Mouse (Mus musculus) ES-CJ7 (cell line): ENCODE measurements around the gene Apoa2.

Experiments
- DNase-seq: peaks from one replicate; pipeline ENCODE4 v3.0.0; 2011; ENCODE audit warnings: low read depth, low spot score

Apoa2 gene

DNA sequence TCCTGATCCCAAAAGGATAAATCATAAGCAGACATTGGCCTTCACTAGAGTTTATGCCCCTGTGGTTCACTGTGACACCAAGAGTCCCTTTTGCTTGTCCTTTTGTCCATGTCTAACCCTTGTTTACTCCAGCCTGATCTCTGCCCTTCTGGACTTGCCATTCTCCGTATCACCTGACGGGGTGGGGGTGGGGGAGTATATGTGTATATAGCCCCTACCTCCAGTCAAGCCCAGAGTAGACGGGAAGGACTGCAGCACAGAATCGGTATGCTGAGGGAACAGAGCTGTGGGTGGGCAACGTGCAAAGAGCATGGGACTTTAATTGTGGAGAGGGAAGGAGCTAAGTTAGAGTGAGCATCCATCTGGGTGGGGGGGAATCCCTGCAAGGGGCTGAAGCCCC is at the start of gene Apoa2:
Apoa2 (plus strand) TSS at position 198 of the 400 bp plus-strand sequence.
- DNase-seq = no peak

DNA sequence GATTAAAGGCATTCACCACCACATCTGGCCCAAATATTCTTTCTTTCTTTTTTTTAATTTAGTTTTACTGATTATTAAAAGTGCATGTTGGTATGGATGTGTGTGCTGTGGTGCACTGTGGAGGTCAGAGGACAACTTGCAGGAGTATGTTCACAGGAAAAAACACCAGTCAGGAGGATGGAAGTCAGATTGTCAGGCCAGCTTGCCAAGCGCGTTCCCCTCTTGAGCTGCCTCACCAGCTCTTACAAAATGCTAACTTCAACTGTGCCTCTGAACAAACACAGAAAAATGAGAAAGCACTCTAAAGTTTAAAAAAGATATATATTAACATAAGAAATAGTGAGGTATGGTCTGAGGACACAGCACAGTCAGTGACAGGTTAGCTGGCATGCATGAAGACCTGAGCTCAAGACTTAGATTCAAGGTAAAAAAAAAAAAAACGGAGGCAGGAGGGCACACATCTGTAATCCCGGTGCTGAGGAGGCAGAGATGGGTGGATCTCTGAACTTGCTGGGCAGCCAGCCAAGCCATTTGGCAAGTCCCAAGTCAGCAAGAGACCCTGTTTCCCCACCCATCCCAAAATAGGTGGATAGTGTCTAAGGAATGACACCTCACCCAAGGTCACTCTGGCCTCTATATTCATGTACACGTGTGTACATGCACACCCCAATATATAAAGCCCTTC is 45.2 kb upstream of the Apoa2 start:
- no peak for DNase-seq

DNA sequence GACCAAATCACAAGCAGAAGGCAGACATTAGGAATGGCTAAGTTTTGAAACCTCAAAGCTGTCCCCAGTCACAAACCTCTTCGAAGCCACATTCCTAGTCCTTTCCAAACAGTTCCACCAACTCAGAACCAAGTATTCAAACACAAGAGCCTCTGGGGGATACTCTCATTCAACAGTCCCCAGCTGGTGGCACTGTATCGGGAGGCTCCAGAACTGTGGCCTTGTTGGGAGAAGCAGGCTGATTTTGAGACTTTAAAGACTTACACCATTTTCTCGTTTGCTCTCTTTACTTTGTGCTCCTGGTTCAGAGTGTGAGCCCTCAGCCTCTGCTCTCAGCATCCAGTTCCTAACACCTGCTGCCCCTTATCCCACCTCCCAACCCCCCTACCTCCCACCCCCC is 41.8 kb upstream of the Apoa2 start:
- DNase-seq = no peak

DNA sequence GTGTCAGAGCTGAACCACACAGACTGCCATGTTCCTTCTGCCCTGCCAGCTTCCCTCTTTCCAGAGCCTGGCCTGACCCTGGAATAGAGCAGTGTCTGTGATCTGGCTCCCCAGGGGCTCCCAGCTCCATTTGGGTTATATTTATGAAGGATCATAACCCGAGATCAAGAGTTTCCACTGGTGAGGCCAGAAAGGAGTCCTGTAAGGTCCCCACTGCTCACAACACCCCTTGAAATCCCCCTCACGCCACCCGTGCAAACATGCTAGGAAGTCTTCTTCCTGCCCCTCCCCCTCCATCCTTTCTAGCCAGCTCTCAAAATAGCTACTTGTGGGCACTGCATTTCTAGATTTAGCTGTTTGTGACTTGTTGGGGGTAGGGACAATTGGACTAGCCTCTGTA is 41.2 kb upstream of the Apoa2 start:
- no peak for DNase-seq

DNA sequence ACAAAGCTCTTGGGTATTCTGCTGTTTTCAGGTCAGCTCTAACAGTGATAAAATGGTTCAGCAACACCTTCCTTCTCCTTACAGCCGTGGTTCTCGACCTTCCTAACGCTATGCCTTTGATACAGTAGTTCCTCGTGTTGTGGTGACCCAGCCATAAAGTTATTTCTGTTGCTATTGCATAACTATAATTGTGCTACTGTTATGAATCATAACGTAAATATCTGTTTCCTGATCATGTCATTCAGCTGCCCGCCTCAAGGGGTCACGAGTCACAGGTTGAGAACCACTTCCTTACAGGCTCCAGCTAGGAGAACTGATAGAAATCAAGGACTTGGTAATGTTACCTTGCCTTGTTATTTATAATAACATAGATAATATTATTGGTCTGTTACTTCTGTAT is 40.5 kb upstream of the Apoa2 start:
- DNase-seq = no peak

DNA sequence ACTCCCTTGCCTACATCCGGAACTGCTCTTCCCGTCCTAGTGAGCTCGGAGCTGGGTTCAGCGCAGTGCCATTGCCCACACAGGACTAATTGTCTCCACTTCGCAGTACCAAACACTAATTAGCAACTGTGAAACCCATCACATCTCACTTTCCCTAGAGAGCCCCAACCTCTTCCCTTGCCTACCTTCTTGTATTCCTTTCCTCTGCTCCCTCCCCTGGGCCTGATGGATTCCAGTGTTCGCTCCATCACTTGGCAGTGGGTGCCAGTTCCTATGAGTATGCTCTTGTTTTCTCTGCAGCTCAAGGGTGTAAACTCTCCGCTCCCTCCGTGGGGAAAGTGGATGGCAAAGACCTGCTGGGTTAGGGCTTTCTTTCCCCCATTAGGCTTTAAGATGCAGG is 39.2 kb upstream of the Apoa2 start:
- no peak for DNase-seq

DNA sequence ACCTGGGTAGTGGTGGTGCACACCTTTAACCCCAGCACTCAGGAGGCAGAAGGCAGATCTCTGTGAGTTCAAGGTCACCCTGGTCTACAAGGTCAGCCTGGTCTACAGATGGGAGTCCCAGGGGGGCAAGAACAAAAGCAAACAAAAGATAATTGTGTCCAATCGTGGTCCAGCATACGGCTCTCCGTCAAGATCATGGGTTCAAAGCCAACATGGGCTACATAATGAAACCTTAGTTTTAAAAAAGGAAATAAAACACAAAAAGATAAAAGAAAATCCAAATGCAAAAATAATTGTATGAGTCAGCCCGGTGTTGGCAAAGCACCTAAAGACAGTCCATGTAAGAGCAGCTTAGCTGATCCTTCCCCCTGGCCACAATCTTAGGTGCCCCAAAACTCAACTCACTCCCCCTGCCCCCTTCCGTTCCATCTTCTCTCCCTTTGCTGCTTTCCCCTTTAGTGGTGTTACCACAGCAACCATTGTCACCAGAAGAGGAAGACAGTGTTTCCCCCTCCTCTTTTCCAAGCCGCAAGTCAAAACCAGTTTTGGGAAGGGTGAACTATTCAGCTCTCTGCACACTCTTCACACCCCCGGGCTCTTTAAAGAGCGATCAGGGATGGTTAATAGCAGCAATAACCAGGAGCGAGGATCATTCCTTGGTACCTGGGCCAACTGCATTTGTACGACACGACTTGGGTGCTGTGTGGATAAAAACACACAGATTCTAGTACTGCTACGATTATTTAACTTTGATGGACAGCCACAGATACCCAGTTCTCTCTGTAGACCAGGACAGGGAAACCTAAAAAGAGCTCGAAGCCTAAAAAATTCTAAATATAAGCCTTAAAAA is 36.8 kb upstream of the Apoa2 start:
- peak; percentile 47 for DNase-seq

DNA sequence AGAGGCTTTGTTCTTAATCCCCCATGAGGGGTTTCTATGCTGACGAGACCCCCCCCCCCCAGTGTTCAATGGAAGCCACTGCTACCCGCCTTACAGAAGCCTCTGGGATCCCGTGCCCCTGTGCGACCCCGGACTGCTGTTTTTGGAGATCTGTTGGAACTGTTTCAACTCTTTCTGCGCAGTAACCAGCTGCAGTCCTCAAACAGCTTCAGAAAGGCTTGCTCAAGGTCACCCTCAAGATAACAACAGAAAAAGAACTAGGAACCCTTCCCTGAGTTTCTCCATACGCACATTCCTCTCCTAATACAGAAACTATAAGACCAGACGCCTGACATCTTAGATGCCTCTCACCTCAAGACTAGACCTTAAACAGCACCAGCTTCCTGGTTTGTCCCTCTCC is 35.8 kb upstream of the Apoa2 start:
- DNase-seq = peak; percentile 36

DNA sequence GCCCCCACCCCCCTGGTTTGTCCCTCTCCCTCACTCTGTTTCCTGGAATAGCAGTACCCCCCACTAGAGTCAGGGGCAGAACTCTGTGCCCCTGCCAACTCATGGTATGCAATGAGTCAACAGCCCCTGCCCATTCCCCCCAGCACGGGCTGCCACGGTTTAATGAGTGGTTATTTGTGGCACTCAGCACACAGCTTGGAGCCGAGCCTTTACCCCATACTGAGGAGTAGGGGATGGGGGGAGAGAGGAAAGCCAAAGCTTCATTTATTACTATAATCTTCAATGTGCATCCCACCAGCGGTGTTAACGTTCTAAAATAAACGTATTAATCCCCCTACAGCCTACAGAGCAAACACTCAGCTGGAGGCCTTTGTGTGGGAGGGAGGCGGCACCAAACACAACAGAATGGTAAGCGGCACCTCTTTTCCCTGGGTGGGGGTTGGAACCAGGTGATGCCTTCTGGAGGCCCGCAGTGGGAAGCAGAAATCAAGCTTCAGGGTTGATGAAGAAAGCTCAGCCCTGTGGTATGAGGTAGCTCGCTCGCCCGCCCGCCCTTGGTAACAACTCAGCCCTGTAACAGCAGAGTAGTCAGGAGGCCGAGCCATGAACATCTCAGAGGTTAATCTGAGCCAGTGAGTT is 35.3 kb upstream of the Apoa2 start:
- peak; percentile 45 for DNase-seq

DNA sequence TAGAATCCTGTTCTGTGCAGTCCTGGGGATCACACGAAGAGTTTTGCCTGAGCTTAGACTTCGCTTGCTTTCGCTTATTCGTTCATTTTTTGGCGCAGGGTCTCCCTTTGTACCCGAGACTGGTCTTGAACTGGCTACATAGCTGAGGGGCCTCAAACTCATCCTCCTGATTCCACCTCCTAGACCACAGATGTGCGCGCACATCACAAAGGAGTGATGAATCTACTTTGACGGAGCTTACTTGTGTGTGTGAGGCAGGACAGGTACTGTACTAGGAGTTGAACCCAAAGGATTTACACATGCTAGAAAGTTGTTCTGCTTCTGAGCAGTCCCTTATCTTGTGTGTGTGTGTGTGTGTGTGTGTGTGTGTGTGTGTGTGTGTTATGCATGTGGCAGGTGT is 34.0 kb upstream of the Apoa2 start:
- no peak for DNase-seq

DNA sequence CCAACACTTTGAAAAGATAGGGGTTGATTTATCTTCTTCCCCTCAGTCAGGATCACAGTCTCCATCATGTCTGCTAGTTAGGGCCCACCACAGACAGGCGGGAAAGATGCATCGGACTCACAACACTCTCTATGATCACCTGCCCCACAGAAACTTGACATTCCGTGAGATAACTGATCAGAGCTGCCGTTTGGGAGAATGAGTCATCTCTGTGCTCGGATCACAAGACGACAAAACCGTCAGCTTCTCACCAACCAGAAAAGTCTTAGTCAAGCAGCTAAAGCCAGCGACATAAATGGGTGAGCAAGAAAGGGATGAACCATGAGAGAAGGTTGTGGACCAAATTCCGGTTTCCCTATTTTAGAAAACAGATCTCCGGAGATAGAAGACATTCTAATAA is 32.6 kb upstream of the Apoa2 start:
- DNase-seq = no peak

DNA sequence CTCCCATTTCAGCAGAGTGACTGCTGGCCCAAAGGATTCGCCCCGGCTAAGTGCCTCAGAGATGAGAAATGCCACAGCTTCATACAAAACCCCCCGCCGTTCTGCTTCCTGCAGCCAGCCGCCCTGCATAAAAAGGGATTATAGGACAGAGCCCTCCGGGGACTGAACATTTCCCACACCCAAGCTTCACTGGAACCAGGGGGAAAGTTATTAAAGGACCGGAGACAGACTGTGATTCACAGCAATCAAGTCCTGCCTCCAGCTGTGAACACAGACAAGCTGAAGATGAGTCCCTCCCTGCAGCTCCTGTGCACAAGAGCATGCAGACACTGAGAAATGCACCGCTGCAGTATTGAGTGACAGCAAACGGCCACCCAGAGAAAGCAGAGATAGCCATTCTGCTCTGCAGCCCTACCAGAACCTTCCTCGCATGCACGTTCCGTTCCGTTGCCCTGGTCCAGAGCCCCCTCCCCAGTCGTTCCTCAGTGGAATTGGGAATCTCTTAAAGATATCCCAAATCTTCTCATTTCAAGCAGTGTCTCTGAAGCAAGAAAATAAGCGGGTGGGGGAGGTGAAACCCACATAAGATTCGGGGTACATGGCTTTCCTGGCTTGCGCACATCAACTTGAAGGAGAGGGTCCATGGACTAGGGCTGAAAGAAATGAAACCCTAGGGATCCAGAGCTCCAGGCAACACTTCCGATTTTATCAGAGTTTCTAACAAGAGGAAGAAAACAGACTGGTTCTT is 31.6 kb upstream of the Apoa2 start:
- no peak for DNase-seq

DNA sequence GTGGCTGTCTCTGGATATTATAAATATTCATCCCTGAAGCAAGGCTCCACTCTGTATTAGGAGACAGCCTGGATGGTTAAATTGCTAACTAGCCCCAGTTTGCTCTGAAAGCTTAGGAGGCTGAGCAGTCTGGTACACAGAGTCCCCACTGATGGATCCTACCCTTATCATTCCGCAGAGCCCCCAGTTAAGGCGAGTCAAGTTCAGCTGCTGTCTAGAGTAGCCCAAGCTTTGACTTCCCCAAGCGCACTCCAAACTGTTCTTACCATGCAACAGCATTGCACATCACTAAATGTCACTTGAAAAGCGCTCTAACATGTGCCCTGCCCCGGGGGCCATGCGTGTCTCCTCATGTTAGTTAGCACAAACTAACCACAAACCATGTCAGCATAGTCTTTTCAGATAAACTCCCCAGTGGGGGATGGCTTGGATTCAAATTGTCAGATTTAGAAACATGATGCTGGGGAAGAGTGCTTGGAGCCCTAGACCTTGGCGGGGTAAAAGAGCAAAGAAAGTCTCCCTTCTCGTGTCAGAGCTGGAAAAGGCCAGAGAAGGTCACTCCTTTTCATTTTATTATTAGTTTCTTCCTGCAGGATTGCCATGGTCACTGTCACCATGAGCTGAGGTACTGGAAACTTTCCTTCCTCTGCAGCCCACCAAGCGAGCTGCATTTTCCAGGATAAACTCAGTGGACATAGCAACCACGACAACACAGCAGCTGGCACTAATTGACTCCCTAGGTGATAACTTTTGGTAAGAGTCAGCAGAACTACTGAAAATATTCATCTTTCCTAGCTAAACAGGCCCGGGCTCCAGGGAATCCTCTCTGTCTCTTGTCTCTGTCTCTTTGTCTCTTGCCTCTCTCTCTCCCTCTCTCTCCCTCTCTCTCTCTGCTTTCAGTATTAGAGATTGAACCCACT is 30.7 kb upstream of the Apoa2 start:
- no peak for DNase-seq

DNA sequence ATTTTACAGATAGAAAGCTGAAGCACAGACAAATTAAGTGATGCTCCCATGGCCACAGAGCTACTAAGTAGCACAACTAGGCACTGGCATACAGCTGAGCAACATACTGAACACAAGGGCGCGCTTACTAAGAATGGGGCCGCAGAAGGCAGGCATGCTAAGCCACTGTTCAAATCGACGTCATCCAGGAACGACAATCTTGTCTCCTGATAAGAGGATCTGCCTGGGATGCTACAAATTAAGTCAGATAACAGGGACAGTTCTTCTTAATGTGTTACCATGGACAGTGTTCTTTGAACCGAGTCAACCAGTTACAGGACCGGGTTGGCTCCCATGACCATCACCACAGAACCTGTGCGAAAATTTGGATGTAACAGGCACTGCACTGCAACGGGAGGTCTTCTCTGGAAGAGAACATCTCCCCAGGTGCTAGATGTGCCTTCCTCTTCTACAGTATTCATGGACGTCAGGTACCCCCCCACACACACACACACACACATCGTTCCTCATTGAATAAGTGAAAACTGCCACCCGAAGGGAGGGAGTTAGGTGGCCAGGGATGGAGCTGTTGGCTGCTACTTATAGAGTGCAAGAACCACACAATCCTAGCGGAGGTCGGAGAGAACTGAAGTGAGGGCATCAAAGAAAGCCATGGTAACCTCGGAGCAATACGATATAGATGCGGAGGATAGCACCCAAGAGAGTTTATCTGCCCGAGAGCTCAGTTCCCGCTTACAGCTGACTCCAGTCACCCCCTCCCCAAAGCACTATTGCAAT is 29.6 kb upstream of the Apoa2 start:
- DNase-seq = no peak

DNA sequence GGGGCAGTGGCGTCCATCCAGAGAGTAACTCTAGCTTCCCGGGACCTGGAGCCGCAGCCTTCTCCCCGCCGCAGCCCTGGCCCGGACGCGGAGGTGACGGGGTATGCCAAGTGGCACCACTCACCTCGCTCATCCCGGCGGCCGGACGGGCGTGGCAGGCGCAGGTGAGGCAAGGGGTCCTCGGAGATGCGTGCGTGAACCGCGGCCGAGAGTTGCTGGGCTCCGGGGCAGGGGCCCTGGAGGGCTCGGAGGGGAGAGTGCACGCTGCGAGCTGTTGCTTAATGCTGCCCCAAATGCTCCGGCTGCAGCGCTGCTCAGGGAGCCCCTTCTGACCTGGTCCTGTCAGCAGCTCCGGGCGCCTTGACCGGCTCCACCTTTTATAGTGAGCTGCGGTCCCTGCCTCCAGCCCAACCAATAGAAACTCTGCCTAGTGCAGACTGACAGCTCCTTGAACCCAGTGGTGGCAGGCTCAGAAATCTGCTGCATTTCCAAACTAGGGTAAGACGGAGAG is 28.9 kb upstream of the Apoa2 start, which contains the start of gene Pcp4l1:
Pcp4l1 (minus strand) TSS at position 382 of the 511 bp plus-strand sequence.
- DNase-seq = peak; percentile 91

DNA sequence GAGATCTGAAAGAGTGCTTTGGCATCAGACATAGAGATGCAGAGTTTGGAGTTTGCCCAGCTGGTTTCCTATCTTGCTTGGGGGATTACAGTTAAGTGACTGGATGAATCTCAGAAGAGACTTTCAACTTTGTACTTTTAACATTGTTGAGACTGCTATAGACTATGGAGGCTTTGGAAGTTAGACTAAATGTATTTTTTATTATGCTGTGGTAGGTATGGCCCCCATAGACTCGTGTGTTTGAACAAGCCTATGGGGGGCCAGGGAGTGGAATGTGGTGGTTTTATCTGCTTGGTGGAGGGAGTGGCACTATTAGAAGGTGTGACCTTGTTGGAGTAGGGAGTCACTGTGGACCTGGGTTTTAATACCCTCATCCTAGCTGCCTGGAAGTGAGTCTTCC is 25.3 kb upstream of the Apoa2 start:
- no peak for DNase-seq

DNA sequence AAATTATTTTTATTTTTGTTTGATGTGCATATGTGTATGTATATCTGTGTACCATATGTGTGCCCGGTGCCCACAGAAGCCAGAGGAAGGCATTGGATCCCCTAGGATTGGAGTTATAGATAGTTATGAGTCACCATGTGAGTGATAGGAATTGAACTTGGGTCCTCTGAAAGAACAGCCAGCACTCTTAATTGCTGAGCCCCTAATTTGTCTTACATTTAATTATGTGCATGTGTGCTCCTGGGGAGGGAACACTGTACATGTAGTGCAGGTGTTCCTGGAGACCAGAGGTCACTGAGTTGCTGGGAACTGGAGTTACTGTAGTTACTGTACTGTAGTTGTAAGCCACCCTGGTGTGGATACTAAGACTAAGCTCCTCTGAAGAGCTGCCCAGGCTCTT is 24.1 kb upstream of the Apoa2 start:
- DNase-seq = no peak

DNA sequence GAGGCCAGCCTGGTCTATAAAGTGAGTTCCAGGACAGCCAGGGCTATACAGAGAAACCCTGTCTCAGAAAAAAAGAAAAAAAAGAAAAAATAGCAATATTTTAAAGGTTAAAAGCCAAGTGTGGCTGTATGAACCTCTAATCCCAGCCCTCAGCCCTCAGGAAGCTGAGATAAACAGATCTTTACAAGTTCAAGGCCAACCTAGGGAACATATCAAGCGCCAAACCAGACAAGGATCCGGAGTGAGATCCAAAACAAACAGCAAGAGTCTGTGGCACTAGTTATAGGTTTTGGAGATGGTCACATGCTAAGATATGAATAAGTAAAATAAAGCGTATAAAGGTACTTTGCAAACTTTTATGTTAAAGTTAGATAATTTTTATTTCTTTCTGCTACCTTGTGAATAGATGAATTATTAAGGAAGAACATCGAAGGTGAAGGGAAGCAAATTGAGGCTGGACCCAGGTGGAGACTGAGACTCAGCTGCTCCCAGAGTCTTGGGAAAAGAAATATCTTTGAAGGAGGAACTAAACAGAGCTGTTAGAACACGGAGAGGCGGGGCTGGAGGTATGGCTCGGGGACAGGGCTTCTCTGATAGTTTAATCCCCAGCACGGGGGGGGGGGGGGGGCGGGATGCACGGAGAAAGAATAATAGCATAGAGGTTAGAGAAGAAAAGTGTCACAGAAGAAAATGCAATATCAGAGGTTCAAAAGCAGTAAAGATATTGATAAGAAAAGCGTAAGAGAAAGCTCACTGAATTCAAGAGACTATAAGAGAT is 21.2 kb upstream of the Apoa2 start:
- DNase-seq = no peak

DNA sequence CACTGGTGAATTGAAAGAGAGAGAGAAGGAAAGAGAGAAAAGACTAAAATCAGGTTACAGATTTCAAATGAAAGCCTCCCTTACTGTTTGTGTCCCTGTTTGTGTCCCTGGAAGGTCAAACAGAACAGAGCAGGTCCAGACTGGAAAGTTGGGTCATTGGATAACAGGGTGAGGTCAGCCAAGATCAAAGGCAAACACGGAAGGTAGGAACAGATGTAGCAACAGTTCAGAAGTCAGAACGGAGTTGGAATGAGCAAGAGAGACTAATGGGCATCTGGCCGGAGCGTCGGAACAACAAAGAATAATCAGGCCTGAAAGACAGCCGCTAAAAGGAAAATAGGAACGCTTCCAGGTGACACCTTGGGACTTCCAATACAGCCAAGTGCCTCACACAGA is 20.6 kb upstream of the Apoa2 start:
- no peak for DNase-seq
